Mouse (Mus musculus) forelimb bud, embryonic 11.5 days (tissue): ENCODE measurements around the gene Ptma.

Source experiments
- DNase-seq: peaks from one replicate; pipeline ENCODE4 v3.0.0-alpha.2; 2012; ENCODE audit warnings: low read depth, low spot score

Gene Ptma

GRCm38 (mm10) chr1:86515715-86516410, 10.7 kb upstream of the Ptma start:
- no peak for DNase-seq

- no peak for DNase-seq
These were observed 9.4 kb upstream of the Ptma start for GRCm38 (mm10) chr1:86517076-86517475.

- peak; percentile 46 for DNase-seq
These were observed 6.2 kb upstream of the Ptma start for GRCm38 (mm10) chr1:86520361-86520760.

- no peak for DNase-seq
These were observed 4.1 kb upstream of the Ptma start for GRCm38 (mm10) chr1:86522286-86522871.

- DNase-seq: no peak
These were observed 2.5 kb upstream of the Ptma start for GRCm38 (mm10) chr1:86523776-86524618.

GRCm38 (mm10) chr1:86524619-86525498, 1.7 kb upstream of the Ptma start:
- peak; percentile 99 for DNase-seq

- DNase-seq: no peak
These were observed 919 bp upstream of the Ptma start for GRCm38 (mm10) chr1:86525499-86526115.

GRCm38 (mm10) chr1:86526789-86527598, 468 bp downstream of the Ptma start:
- no peak for DNase-seq

GRCm38 (mm10) chr1:86527599-86528486, 1.3 kb downstream of the Ptma start:
- peak; percentile 89 for DNase-seq

GRCm38 (mm10) chr1:86528571-86529180, 2.1 kb downstream of the Ptma start:
- peak; percentile 43 for DNase-seq

GRCm38 (mm10) chr1:86529590-86529989, 3.1 kb downstream of the Ptma start:
- DNase-seq: no peak

GRCm38 (mm10) chr1:86530871-86531546, 4.5 kb downstream of the Ptma start:
- DNase-seq: peak; percentile 68

- DNase-seq: peak; percentile 75
These were observed 5.2 kb downstream of the Ptma start for GRCm38 (mm10) chr1:86531547-86532321.

- DNase-seq: peak; percentile 94
These were observed 6.0 kb downstream of the Ptma start for GRCm38 (mm10) chr1:86532362-86533051.

GRCm38 (mm10) chr1:86533411-86534130, 7.0 kb downstream of the Ptma start:
- DNase-seq: peak; percentile 51

GRCm38 (mm10) chr1:86538383-86538782, 11.9 kb downstream of the Ptma start:
- no peak for DNase-seq
